Mouse (Mus musculus): ENCODE measurements at regions not wholly inside any gene's neighbourhood (a gene's known extent, or its start where the extent isn't known, plus 50 kb on each side); places are given as distances from the start of the nearest gene placed in this dataset.

- in situ Hi-C loops (cut with MboI, MseI) = no loop called here
Measured at GRCm38 (mm10) chr12:70750651-70751578, 74.4 kb upstream of the Frmd6 start.

GRCm38 (mm10) chr12:70752266-70752910, 72.9 kb upstream of the Frmd6 start:
- in situ Hi-C loops (cut with MboI, MseI) = no loop called here

GRCm38 (mm10) chr12:70752911-70753290, 72.4 kb upstream of the Frmd6 start:
- in situ Hi-C loops (cut with MboI, MseI) = no loop called here

- in situ Hi-C loops (cut with MboI, MseI) = no loop called here
Measured at GRCm38 (mm10) chr12:70753458-70753857, 71.9 kb upstream of the Frmd6 start.

- in situ Hi-C loops (cut with MboI, MseI) = no loop called here
Measured at GRCm38 (mm10) chr12:70758080-70758479, 67.2 kb upstream of the Frmd6 start.

- in situ Hi-C loops (cut with MboI, MseI) = loop anchor here in 1 of 2 experiments (10.0 kb wide), 1 partner anchor 541 kb away; the partner anchor contains the start of gene Dact1
Measured at GRCm38 (mm10) chr12:70763542-70763941, 61.8 kb upstream of the Frmd6 start.

- in situ Hi-C loops (cut with MboI, MseI) = loop anchor here in 1 of 2 experiments (10.0 kb wide), 1 partner anchor 538 kb away; the partner anchor contains the start of gene Dact1
Measured at GRCm38 (mm10) chr12:70766319-70766718, 59.0 kb upstream of the Frmd6 start.

- in situ Hi-C loops (cut with MboI, MseI) = loop anchor here in 1 of 2 experiments (10.0 kb wide), 1 partner anchor 537 kb away; the partner anchor contains the start of gene Dact1
Measured at GRCm38 (mm10) chr12:70767959-70768358, 57.4 kb upstream of the Frmd6 start.

GRCm38 (mm10) chr12:70768745-70769144, 56.6 kb upstream of the Frmd6 start:
- in situ Hi-C loops (cut with MboI, MseI) = loop anchor here in 1 of 2 experiments (10.0 kb wide), 1 partner anchor 536 kb away; the partner anchor contains the start of gene Dact1

- in situ Hi-C loops (cut with MboI, MseI) = loop anchor here in 1 of 2 experiments (10.0 kb wide), 1 partner anchor 535 kb away; the partner anchor contains the start of gene Dact1
Measured at GRCm38 (mm10) chr12:70769538-70770176, 55.7 kb upstream of the Frmd6 start.

GRCm38 (mm10) chr12:70774006-70774405, 51.3 kb upstream of the Frmd6 start:
- in situ Hi-C loops (cut with MboI, MseI) = no loop called here

GRCm38 (mm10) chr12:70774816-70775591, 50.3 kb upstream of the Frmd6 start:
- in situ Hi-C loops (cut with MboI, MseI) = no loop called here
